Mouse (Mus musculus) E14TG2a.4 (cell line): ENCODE results near the gene Nmb.
"Not testable (repeated sequence)": the region's sequence is repeated elsewhere in the genome, so short reads cannot be mapped to it uniquely, and the experiment has no call there.

ENCODE experiments used
- CTCF ChIP-seq: conservative IDR thresholded peaks from 2 replicates; pipeline ENCODE4 v1.5.1; 2014; ENCODE audit warnings: low read length
- POU5F1 ChIP-seq: IDR thresholded peaks from 2 replicates; pipeline ENCODE4 v1.6.1; 2014; ENCODE audit warnings: low read length, borderline replicate concordance

GRCm38 (mm10) chr7:80936617-80937303 is 31.9 kb upstream of the Nmb start:
- TF ChIP-seq CTCF, POU5F1: not testable (repeated sequence)
